Mouse (Mus musculus): ENCODE measurements around the gene Col4a1.
A peak's percentile ranks its signal among the peaks of the same experiment; 100 is the strongest.

Col4a1 gene

GRCm38 (mm10) chr8:11312349-11313175, at the start of gene Col4a1, which contains the start of gene Col4a2:
Col4a1 (minus strand) TSS chr8:11312826.
Col4a2 (plus strand) TSS chr8:11312805.
- DNase-seq (ENCODE audit: low spot score) = peak; percentile 78

- no peak for DNase-seq (ENCODE audit: low spot score)
Measured at GRCm38 (mm10) chr8:11361546-11362277, 49.1 kb upstream of the Col4a1 start.

- DNase-seq (ENCODE audit: low spot score) = no peak
Measured at GRCm38 (mm10) chr8:11359846-11360245, 47.2 kb upstream of the Col4a1 start.

- no peak for DNase-seq (ENCODE audit: low spot score)
Measured at GRCm38 (mm10) chr8:11357921-11358436, 45.4 kb upstream of the Col4a1 start.

GRCm38 (mm10) chr8:11356776-11357175, 44.1 kb upstream of the Col4a1 start:
- DNase-seq (ENCODE audit: low spot score) = no peak

GRCm38 (mm10) chr8:11355900-11356299, 43.3 kb upstream of the Col4a1 start:
- no peak for DNase-seq (ENCODE audit: low spot score)

- DNase-seq (ENCODE audit: low spot score) = no peak
Measured at GRCm38 (mm10) chr8:11354800-11355451, 42.3 kb upstream of the Col4a1 start.

GRCm38 (mm10) chr8:11352514-11352913, 39.9 kb upstream of the Col4a1 start:
- no peak for DNase-seq (ENCODE audit: low spot score)

GRCm38 (mm10) chr8:11351355-11351754, 38.7 kb upstream of the Col4a1 start:
- DNase-seq (ENCODE audit: low spot score) = no peak

GRCm38 (mm10) chr8:11348622-11349021, 36.0 kb upstream of the Col4a1 start:
- no peak for DNase-seq (ENCODE audit: low spot score)

GRCm38 (mm10) chr8:11347699-11348098, 35.1 kb upstream of the Col4a1 start:
- DNase-seq (ENCODE audit: low spot score) = no peak

GRCm38 (mm10) chr8:11346225-11346624, 33.6 kb upstream of the Col4a1 start:
- no peak for DNase-seq (ENCODE audit: low spot score)

GRCm38 (mm10) chr8:11344459-11344858, 31.8 kb upstream of the Col4a1 start:
- DNase-seq (ENCODE audit: low spot score) = no peak

GRCm38 (mm10) chr8:11341111-11341566, 28.5 kb upstream of the Col4a1 start:
- DNase-seq (ENCODE audit: low spot score) = no peak

- DNase-seq (ENCODE audit: low spot score) = no peak
Measured at GRCm38 (mm10) chr8:11340310-11341110, 27.9 kb upstream of the Col4a1 start.

- no peak for DNase-seq (ENCODE audit: low spot score)
Measured at GRCm38 (mm10) chr8:11338507-11338906, 25.9 kb upstream of the Col4a1 start.

- DNase-seq (ENCODE audit: low spot score) = no peak
Measured at GRCm38 (mm10) chr8:11337642-11338041, 25.0 kb upstream of the Col4a1 start.

GRCm38 (mm10) chr8:11336346-11336745, 23.7 kb upstream of the Col4a1 start:
- DNase-seq (ENCODE audit: low spot score) = no peak

- DNase-seq (ENCODE audit: low spot score) = no peak
Measured at GRCm38 (mm10) chr8:11335238-11335637, 22.6 kb upstream of the Col4a1 start.

- no peak for DNase-seq (ENCODE audit: low spot score)
Measured at GRCm38 (mm10) chr8:11334493-11334892, 21.9 kb upstream of the Col4a1 start.

GRCm38 (mm10) chr8:11333746-11334145, 21.1 kb upstream of the Col4a1 start:
- no peak for DNase-seq (ENCODE audit: low spot score)

Data from ovary, postnatal 36 days (tissue).